Mouse (Mus musculus): ENCODE results near the gene Npas2. TPM values are rescaled to one million over a fixed set of nuclear protein-coding genes. Genes with fewer than 3 reads are reported as not detected.

Gene Npas2
- polyA plus RNA-seq, 1 experiment from 2014 or later: 0.05 TPM

DNA sequence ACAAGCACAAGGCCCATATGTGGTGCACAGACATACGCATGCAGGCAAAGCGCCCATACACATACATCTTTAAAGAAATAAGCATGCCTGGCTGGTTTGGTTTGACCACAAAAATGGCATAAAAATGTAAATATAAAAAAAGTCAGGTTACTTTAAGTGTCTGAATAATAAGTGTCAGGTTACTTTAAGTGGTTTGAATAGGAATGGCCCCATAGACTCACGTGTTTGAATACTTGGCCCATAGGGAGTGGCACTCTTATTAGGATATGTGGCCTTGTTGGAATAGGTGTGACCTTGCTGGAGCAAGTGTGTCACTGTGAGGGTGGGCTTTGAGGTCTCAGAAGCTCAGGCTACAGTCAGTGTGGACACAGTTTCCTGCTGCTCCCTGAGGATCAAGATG, 201.1 kb downstream of the Npas2 start:
- Histone ChIP-seq H3K27me3 (ENCODE audit: low read depth, poor library complexity, severe bottlenecking) (peaks cover 4% of the 10 kb centered on the region; the same call in 1 of the 2 replicates), H3K27ac (replicated peaks) (no peak overlapping the region), H3K4me3 (no peak overlapping the region), H3K9me3 (replicated peaks) (peaks cover 10% of the 10 kb centered on the region; the same call in 1 of the 2 replicates), H3K36me3 (peaks cover 8% of the 10 kb centered on the region; the same call in 1 of the 2 replicates), H3K4me1 (peaks cover 5% of the 10 kb centered on the region; the same call in 1 of the 2 replicates)
- no peak for DNase-seq (ENCODE audit: low spot score)
- WGBS: 93% methylated on average over 3 of the region's 3 CpGs

DNA sequence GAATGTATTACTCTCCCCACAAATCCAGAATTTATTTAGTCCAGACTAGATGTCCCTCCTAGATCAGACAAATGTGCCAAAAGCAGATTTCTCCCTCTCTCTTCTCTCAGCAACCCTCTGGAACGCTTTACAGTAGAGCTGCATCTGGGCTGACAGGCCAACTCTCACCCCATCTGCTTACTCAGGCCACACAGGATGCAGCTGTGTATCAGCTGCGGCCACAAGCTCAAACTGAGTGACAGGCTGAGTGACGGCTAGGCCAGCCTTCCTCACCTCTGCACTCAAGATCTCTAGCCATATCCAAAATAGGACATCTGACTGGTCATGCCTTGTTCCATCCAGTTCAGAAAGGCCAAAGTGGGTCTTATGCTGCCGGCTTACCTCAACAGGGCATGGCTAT, 202.8 kb downstream of the Npas2 start:
- 79% methylated on average over 4 of the region's 4 CpGs for WGBS
- H3K27ac ChIP-seq (replicated peaks): no peak overlapping the region
- H3K27me3 ChIP-seq (ENCODE audit: low read depth, poor library complexity, severe bottlenecking): no peaks in the 10 kb centered on the region
- no peaks in the 10 kb centered on the region for H3K4me1 ChIP-seq
- no peak overlapping the region for H3K4me3 ChIP-seq
- peaks cover 10% of the 10 kb centered on the region; the same call in 1 of the 2 replicates for H3K9me3 ChIP-seq (replicated peaks)
- DNase-seq (ENCODE audit: low spot score): no peak
- H3K36me3 ChIP-seq: peaks cover 8% of the 10 kb centered on the region; the same call in 1 of the 2 replicates

DNA sequence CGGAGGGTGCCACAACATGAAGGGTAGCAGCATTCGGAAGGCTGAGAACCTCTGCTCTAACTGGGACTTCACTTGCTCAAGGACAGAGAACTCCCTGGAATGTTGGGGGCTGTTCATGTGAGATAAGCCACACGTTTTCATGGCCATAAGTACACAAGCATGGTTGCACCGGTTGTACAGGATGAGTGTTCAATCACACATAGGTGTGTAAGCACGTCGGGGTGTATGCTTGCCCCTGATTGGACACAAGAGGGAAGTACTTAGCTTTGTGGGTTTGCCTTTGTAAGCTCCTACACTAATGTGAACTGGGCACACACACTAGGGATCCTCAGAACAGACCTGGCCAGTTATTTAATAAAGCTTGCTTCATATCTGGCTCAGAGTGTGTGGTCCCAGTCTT, 204.8 kb downstream of the Npas2 start:
- DNase-seq (ENCODE audit: low spot score): no peak
- Histone ChIP-seq H3K9me3 (replicated peaks) (peaks cover 10% of the 10 kb centered on the region; the same call in 1 of the 2 replicates), H3K4me1 (no peaks in the 10 kb centered on the region), H3K36me3 (peaks cover 8% of the 10 kb centered on the region; the same call in 1 of the 2 replicates), H3K27me3 (ENCODE audit: low read depth, poor library complexity, severe bottlenecking) (no peaks in the 10 kb centered on the region), H3K4me3 (no peak overlapping the region), H3K27ac (replicated peaks) (no peak overlapping the region)
- 95% methylated on average over 6 of the region's 6 CpGs for WGBS

DNA sequence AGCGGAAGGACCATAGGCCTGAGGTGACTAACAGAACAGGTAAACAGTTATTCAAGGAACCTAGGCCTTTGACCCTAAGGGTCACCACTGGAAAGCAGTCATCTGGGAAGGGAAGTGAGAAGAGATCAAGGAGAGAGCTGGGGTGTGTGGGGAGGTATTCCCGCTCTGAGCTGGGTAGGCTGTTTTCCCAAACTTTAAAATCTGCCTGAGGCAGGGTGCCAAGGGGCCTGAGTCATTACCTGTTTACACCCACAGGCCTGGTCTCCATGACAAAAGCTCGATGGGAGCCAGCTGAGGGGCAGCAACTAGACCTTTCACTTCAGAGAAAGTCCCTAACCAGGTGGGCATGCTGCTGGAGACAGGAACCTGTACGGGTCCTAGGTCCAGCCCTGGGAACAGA, 205.7 kb downstream of the Npas2 start:
- Histone ChIP-seq H3K4me1 (no peaks in the 10 kb centered on the region), H3K9me3 (replicated peaks) (peaks cover 10% of the 10 kb centered on the region; the same call in 1 of the 2 replicates), H3K36me3 (peaks cover 8% of the 10 kb centered on the region; the same call in 1 of the 2 replicates), H3K4me3 (no peak overlapping the region), H3K27ac (replicated peaks) (no peak overlapping the region), H3K27me3 (ENCODE audit: low read depth, poor library complexity, severe bottlenecking) (no peaks in the 10 kb centered on the region)
- WGBS: 84% methylated on average over 4 of the region's 4 CpGs
- no peak for DNase-seq (ENCODE audit: low spot score)

DNA sequence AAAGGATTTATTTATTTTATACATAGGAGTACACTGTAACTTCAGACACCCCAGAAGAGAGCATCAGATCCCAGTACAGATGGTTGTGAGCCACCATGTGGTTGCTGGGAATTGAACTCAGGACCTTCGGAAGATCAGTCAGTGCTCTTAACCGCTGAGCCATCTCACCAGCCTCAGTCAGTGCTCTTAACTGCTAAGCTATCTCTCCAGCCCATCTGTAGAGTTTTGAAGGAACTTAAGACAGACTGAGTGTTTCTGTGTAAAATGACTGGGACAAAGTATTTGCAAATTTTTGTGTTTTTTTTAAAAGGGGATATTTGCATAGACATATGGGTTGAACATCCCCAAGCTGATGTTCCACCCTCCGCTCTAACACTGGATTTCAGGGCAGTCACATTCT, 206.6 kb downstream of the Npas2 start:
- DNase-seq (ENCODE audit: low spot score): no peak
- no peak overlapping the region for H3K27ac ChIP-seq (replicated peaks)

DNA sequence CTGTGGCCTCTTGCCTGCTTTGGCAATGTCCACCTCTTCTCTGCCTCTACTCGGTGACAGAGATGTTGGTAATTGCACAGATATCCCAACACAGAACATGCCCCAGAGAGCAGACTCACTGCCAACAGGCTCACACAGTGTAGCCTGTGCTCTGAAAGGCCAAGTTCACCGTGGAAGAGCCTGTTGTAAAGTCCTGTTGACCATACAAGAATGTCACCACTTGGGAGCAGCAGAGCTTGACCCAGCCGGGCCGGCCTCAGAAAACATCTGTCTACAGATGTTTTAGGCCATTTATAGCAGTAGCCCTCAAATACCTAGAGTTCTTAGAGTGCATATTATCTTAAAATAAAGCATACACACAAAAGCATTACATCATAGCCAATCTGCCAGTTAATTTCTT, 213.6 kb downstream of the Npas2 start:
- Histone ChIP-seq H3K36me3 (no peaks in the 10 kb centered on the region), H3K27me3 (ENCODE audit: low read depth, poor library complexity, severe bottlenecking) (no peaks in the 10 kb centered on the region), H3K9me3 (replicated peaks) (no peaks in the 10 kb centered on the region), H3K4me3 (no peak overlapping the region), H3K4me1 (0 out of 2 replicates have a peak, but pooled peaks cover 3% of the 10 kb centered on the region), H3K27ac (replicated peaks) (no peak overlapping the region)
- WGBS: 87% methylated on average over 4 of the region's 4 CpGs
- DNase-seq (ENCODE audit: low spot score): no peak

More for the DNA sequence above, 206.6 kb downstream of the Npas2 start:
- no peak overlapping the region for H3K4me3 ChIP-seq
- WGBS: 94% methylated on average over 3 of the region's 3 CpGs
- no peaks in the 10 kb centered on the region for H3K4me1 ChIP-seq
- H3K36me3 ChIP-seq: peaks cover 8% of the 10 kb centered on the region; the same call in 1 of the 2 replicates
- H3K9me3 ChIP-seq (replicated peaks): peaks cover 10% of the 10 kb centered on the region; the same call in 1 of the 2 replicates
- no peaks in the 10 kb centered on the region for H3K27me3 ChIP-seq (ENCODE audit: low read depth, poor library complexity, severe bottlenecking)

DNA sequence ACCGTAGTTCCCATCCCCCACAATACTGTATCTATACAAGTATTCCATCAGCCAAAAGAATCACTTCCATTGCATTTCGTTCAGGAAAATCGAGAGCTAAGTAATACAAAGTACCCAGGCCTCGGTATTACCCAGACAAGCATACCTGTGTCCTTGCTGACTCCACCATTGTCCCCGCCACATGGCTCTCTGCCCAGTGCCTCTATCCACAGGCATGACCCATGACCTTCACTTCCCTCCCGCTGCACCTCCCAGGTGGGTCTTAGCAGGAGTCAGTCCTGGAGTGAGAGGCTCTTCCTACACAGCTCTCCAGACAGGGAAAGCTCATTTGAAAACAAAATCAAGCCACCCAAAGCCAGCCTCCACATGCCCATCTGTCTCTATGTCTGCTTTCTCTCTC, 214.6 kb downstream of the Npas2 start:
- DNase-seq (ENCODE audit: low spot score): no peak
- H3K36me3 ChIP-seq: no peaks in the 10 kb centered on the region
- WGBS: 87% methylated on average over 6 of the region's 6 CpGs

DNA sequence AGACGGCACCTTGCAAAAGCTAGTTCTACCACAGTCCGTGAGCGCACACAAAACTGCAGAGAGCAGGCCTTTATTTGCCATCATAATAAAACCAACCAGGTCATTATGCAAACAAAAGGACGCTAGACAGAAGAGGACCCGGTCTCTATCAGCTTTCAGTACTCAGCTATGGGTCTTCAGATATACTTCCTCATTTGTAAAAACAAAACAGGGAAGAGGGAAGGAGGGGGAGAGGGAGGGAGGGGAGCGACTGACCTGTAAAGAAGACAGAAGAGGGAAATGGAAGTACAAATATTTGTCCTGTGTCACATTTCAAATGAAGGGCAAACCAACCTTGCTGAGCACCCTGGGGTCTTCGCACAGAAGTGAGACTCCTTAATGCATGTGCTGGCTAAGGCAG, 215.1 kb downstream of the Npas2 start:
- Histone ChIP-seq H3K4me3 (no peak overlapping the region), H3K27me3 (ENCODE audit: low read depth, poor library complexity, severe bottlenecking) (no peaks in the 10 kb centered on the region), H3K27ac (replicated peaks) (no peak overlapping the region), H3K9me3 (replicated peaks) (no peaks in the 10 kb centered on the region), H3K4me1 (0 out of 2 replicates have a peak, but pooled peaks cover 3% of the 10 kb centered on the region), H3K36me3 (no peaks in the 10 kb centered on the region)
- 77% methylated on average over 7 of the region's 7 CpGs for WGBS
- DNase-seq (ENCODE audit: low spot score): no peak

More for the DNA sequence above, 214.6 kb downstream of the Npas2 start:
- H3K4me1 ChIP-seq: 0 out of 2 replicates have a peak, but pooled peaks cover 3% of the 10 kb centered on the region
- H3K27me3 ChIP-seq (ENCODE audit: low read depth, poor library complexity, severe bottlenecking): no peaks in the 10 kb centered on the region
- H3K27ac ChIP-seq (replicated peaks): no peak overlapping the region
- no peak overlapping the region for H3K4me3 ChIP-seq
- no peaks in the 10 kb centered on the region for H3K9me3 ChIP-seq (replicated peaks)

DNA sequence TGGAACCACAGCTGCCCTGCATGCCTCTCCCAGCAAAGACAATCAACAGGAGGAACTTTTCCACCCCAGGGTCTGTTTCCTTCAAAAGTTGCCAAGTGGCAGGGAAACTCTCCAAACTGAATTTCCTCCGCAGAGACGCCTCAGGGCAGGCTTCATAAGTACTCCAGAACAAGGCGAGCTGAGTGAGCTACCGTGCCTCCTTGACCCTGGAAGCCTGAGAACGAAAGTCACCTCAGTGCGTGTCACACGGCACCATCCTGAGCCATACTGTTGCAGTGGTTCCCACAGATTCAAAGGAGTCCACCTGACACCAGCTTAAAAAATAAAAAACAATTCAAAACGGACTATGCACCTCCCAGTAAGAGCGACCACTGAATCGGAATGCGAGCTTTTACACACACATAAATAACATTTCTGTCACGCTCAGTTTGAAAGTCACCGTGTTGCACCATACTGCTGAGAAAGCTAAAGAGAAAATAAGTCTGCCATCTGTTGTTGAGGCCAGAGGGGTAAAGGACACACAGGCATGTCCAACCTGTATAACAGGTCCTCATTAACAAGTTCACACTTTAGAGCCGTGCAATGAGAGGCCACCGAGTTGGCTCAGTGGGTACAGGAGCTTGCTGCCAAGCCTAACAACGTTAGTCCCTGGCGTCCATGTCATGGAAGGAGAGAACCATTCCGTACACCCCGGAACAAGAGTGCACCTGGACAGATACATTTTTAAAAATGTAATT, 216.7 kb downstream of the Npas2 start:
- no peak for DNase-seq (ENCODE audit: low spot score)
- no peaks in the 10 kb centered on the region for H3K27me3 ChIP-seq (ENCODE audit: low read depth, poor library complexity, severe bottlenecking)

More for the DNA sequence above, 216.7 kb downstream of the Npas2 start:
- 93% methylated on average over 19 of the region's 19 CpGs for WGBS
- Histone ChIP-seq H3K27ac (replicated peaks) (no peak overlapping the region), H3K4me1 (0 out of 2 replicates have a peak, but pooled peaks cover 3% of the 10 kb centered on the region), H3K4me3 (no peak overlapping the region), H3K36me3 (no peaks in the 10 kb centered on the region), H3K9me3 (replicated peaks) (no peaks in the 10 kb centered on the region)

Small RNA genes lying within 50 kb of the gene (microRNA-seq; reads per million reads assigned to microRNA genes)
- gene Mir6349: not detected

Other genes with a start within 250 kb of the Npas2 start
- gene Pdcl3, start 208.1 kb upstream of the Npas2 start, polyA plus RNA-seq (2016; fragmentation: Nextera tagmentation; extraction: Ambion mirVana): 164 and 166 TPM in 2 replicates
- gene Rpl31, start 174.1 kb downstream of the Npas2 start, polyA plus RNA-seq (2016; fragmentation: Nextera tagmentation; extraction: Ambion mirVana): 416 and 468 TPM in 2 replicates

Data from midbrain, embryonic 10.5 days (tissue).